32 mouse cellular contexts compared by ENCODE assay signal in the genomic region with DNA sequence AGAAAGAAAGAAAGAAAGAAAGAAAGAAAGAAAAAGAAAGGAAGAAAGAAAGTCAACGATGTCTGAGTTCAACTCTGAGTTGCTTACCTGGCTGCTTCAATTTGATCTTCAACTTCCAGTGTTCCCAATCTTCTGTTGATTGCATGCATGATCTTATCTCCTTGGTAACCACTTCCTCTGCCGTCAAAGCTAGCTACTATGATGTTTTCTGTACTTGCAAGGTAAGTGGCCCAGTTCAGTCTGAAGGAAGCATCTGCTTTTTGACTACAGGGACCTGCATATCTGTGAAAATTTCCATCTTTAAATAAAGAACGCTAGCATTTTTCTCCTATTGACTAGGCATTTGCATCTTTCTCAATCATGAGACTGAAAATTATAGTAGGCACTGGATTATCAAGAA. TPM values are rescaled to one million over a fixed set of nuclear protein-coding genes. Genes with fewer than 3 reads are reported as not detected.
DNase-seq lines count a peak whose midpoint lies in the region; ATAC-seq and TF ChIP-seq lines count a peak whose summit lies in the region.
"Had no signal": no experiment of that assay in that cellular context is flagged by ENCODE, and none has a peak within 500 bp of the region (broad histone marks: within the 10 kb centered on the region; RNA-seq: fewer than 3 reads in every experiment).

No protein-coding gene starts in this region.

- ATAC-seq in frontal cortex, adult (ENCODE audit: low TSS enrichment): peak; percentile 21; the same call in 1 of the 2 replicates
- ATAC-seq in activated CD4-positive, CD25-positive, alpha-beta regulatory T cell, adult 4 months: peak; percentile 99
- peak; percentile 53; the same call in 1 of the 2 replicates for ATAC-seq in neutrophil, adult 5-6 weeks (ENCODE audit: extremely low read depth, insufficient number of reproducible peaks, low FRiP score, poor library complexity, severe bottlenecking)
- ATAC-seq in intestine, embryonic 16.5 days: no peak
- ATAC-seq: forebrain, postnatal 0 days; hindbrain, postnatal 0 days; liver, embryonic 12.5 days; liver, postnatal 0 days had no signal

- H3K4me2 ChIP-seq in intestine, embryonic 16.5 days (ENCODE audit: low read depth, low read length): no peak overlapping the region
- H3K4me2 ChIP-seq: heart, embryonic 15.5 days; hindbrain, embryonic 12.5 days; liver, embryonic 12.5 days; midbrain, embryonic 12.5 days; neural tube, embryonic 15.5 days had no signal

- H3K27me3 ChIP-seq in intestine, embryonic 16.5 days (replicated peaks; ENCODE audit: control insufficient read depth, insufficient read depth, low read length): no peaks in the 10 kb centered on the region
- H3K27me3 ChIP-seq: CH12.LX; heart, embryonic 15.5 days; hindbrain, embryonic 12.5 days; liver, embryonic 12.5 days; megakaryocyte, embryonic 14.5 days; midbrain, embryonic 12.5 days; neural tube, embryonic 15.5 days had no signal

- intact Hi-C loops in gastrocnemius, adult 2 months (cut with DNase I): no loop called here

- no peak overlapping the region for H3K9ac ChIP-seq in intestine, embryonic 16.5 days (ENCODE audit: low read depth, low read length)
- H3K9ac ChIP-seq: forebrain, postnatal 0 days; heart, embryonic 15.5 days; hindbrain, embryonic 12.5 days; liver, embryonic 12.5 days; liver, postnatal 0 days; midbrain, embryonic 12.5 days; neural tube, embryonic 15.5 days had no signal

- H3K9me3 ChIP-seq in intestine, embryonic 16.5 days (ENCODE audit: control insufficient read depth, low read length): no peaks in the 10 kb centered on the region
- H3K9me3 ChIP-seq: heart, embryonic 10.5 days; heart, embryonic 15.5 days; hindbrain, embryonic 12.5 days; liver, embryonic 12.5 days; megakaryocyte, embryonic 14.5 days; midbrain, embryonic 12.5 days; neural tube, embryonic 15.5 days had no signal

- no peaks in the 10 kb centered on the region for H3K36me3 ChIP-seq in intestine, embryonic 16.5 days (ENCODE audit: control insufficient read depth, insufficient read depth, low read length)
- H3K36me3 ChIP-seq: heart, embryonic 10.5 days; heart, embryonic 15.5 days; hindbrain, embryonic 12.5 days; liver, embryonic 12.5 days; midbrain, embryonic 12.5 days; neural tube, embryonic 15.5 days had no signal

- H3K27ac ChIP-seq in gastrocnemius, adult 2 months: no peak overlapping the region
- H3K27ac ChIP-seq in intestine, embryonic 16.5 days (ENCODE audit: low read length): no peak overlapping the region
- H3K27ac ChIP-seq: heart, embryonic 10.5 days; heart, embryonic 15.5 days; hindbrain, embryonic 12.5 days; hindbrain, postnatal 0 days; liver, embryonic 12.5 days; midbrain, embryonic 12.5 days; neural tube, embryonic 15.5 days had no signal

- 76% methylated on average over 3 of the region's 3 CpGs for WGBS in intestine, embryonic 16.5 days

- DNase-seq in frontal cortex, postnatal 25 days (ENCODE audit: low spot score in 2 of 2): no peak
- DNase-seq in thymus, postnatal 25 days: peak; percentile 44
- DNase-seq in layer of hippocampus, adult 8-10 months (ENCODE audit: low spot score in 2 of 2): no peak
- no peak for DNase-seq in gastrocnemius, adult 2 months
- DNase-seq: adrenal gland, postnatal 14 days; cerebellum, adult 11 months; cerebellum, adult 9-10 months; forebrain, postnatal 0 days; gastrocnemius, postnatal 25 days; heart, adult 11 months; heart, postnatal 36 days; kidney, adult 11 months; kidney, postnatal 14 days; left cerebral cortex, postnatal 4 days; liver, postnatal 0 days; lung, postnatal 36 days; right cerebral cortex, adult 18-20 months; spleen, adult 18-20 months had no signal

- TF ChIP-seq CTCF in gastrocnemius, adult 2 months (IDR thresholded peaks at IDR 0.05): no peak

- H3K4me3 ChIP-seq in gastrocnemius, adult 2 months: no peak overlapping the region
- H3K4me3 ChIP-seq in intestine, embryonic 16.5 days (ENCODE audit: low read length): no peak overlapping the region
- H3K4me3 ChIP-seq: erythroblast, embryonic 14.5 days; heart, embryonic 10.5 days; heart, embryonic 15.5 days; hindbrain, embryonic 12.5 days; liver, embryonic 12.5 days; megakaryocyte, embryonic 14.5 days; midbrain, embryonic 12.5 days; neural tube, embryonic 15.5 days had no signal

- H3K4me1 ChIP-seq in intestine, embryonic 16.5 days (ENCODE audit: control insufficient read depth, insufficient read depth, low read length): no peaks in the 10 kb centered on the region
- H3K4me1 ChIP-seq: heart, embryonic 10.5 days; heart, embryonic 15.5 days; hindbrain, embryonic 12.5 days; liver, embryonic 12.5 days; megakaryocyte, embryonic 14.5 days; neural tube, embryonic 15.5 days had no signal

RNA-seq across cellular contexts. Expression of a gene that starts 60.0 kb away (rescaled TPM):
- polyA plus RNA-seq in activated CD4-positive, CD25-positive, alpha-beta regulatory T cell, adult 4 months (2017; shearing (Covaris generic)): 100 to 1,000 TPM in 1 of 2 experiments, 10 to 100 TPM in 1; 89.9 to 107 TPM
- 69.1 and 98.1 TPM in 2 replicates for total RNA-seq in neutrophil, adult 5-6 weeks (2017)
- total RNA-seq in layer of hippocampus, adult 8-10 months (2022): 1 to 10 TPM; 1.0 to 2.3 (median 1.9) TPM
- 1 to 10 TPM; 4.6 to 5.2 TPM for total RNA-seq in gastrocnemius, adult 2 months (2021)
- polyA plus RNA-seq in intestine, embryonic 16.5 days (2015; fragmentation: Nextera tagmentation; extraction: Ambion mirVana): 85.0 and 104 TPM in 2 replicates
- polyA plus RNA-seq: erythroblast, embryonic 14.5 days had no signal

Comparison
In these comparisons a context has a peak if more than half of its experiments do, and no peak if none do; other contexts are left out.
1. RNA of a gene that starts 60.0 kb away (total RNA-seq): 69.1 to 98.1 TPM in neutrophil, adult 5-6 weeks; 4.6 to 5.2 TPM in gastrocnemius, adult 2 months and 1.0 to 2.3 TPM in layer of hippocampus, adult 8-10 months; every median in the first group is over 10 times any median in the second.